Mouse (Mus musculus) Patski (cell line): ENCODE data around the gene Trub1. TPM values are rescaled to one million over a fixed set of nuclear protein-coding genes. Genes with fewer than 3 reads are reported as not detected.

ENCODE experiments used
- ATAC-seq: fragments of 100-300 bp; one replicate; pipeline ENCODE4 v1.8.0; 2021
- CTCF ChIA-PET: fragments of 350-600 bp; sonication (Branson Sonifier 250); formaldehyde crosslinking; loops from one replicate; lab custom pipeline; 2022; ENCODE audit warnings: inconsistent platforms; lab: Charles Lee
- POLR2A ChIA-PET: fragments of 350-600 bp; sonication (Branson Sonifier 250); formaldehyde crosslinking; loops from one replicate; lab custom pipeline; 2022; ENCODE audit warnings: antibody characterized with exemption, inconsistent platforms; lab: Charles Lee
- DNase-seq: peaks from one replicate; pipeline ENCODE4 v3.0.0-alpha.2; 2011; ENCODE audit warnings: low read depth, low spot score
- H3K27me3 ChIP-seq: fragments of 371-371 bp; one replicate; pipeline ENCODE4 v1.5.1; 2021
- CTCF ChIP-seq: fragments of 100-300 bp; IDR thresholded peaks from one replicate; pipeline ENCODE4 v1.5.1; 2021
- in situ Hi-C: fragments of 300-500 bp; cut with MboI; formaldehyde crosslinking; loops from 3 replicates; pipeline ENCODE4 v1.11.1; 2018; ENCODE audit warnings: low pct_unique_long_range_greater_than_20kb, mixed read lengths
- polyA plus RNA-seq: library from polyadenylated mRNA; unstranded; gene quantifications from one replicate; pipeline ENCODE4 v1.2.3, GENCODE M21; 2021

Trub1 gene
- polyA plus RNA-seq, 1 experiment from 2014 or later: 13.3 TPM

- ATAC-seq: no peak
- ChIA-PET POLR2A (no interaction called here), CTCF (no interaction called here)
- DNase-seq: no peak
- TF ChIP-seq CTCF: no peak
- no peaks in the 10 kb centered on the region for H3K27me3 ChIP-seq
- in situ Hi-C loops: no loop called here
These were observed 34.4 kb downstream of the Trub1 start for GRCm38 (mm10) chr19:57487051-57487658.

DNA sequence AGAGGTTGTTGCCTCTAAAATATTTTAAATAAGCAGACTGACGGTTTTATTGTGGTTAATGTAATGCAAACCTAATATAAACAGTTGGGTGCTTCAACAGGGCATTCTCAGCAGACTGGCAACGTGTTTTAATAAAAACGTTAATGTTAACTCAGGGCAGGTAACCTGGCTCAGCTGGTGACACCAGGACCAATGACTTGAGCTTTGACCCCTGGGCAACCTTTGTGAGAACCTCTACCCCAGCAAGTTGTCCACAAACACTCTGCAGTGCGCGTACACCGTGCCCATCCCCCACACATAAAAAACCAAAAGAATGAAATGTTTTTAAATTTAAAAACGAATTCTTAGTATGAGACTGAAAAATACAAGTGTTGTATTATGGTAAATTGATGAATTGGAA lies 36.8 kb downstream of the Trub1 start:
- POLR2A ChIA-PET: no interaction called here
- in situ Hi-C loops: no loop called here

GRCm38 (mm10) chr19:57491030-57491429 lies 38.3 kb downstream of the Trub1 start:
- CTCF ChIA-PET: no interaction called here
- TF ChIP-seq CTCF: no peak
- H3K27me3 ChIP-seq: no peaks in the 10 kb centered on the region
- in situ Hi-C loops: no loop called here
- POLR2A ChIA-PET: no interaction called here
- no peak for DNase-seq
- ATAC-seq: no peak

More for the DNA sequence above, 36.8 kb downstream of the Trub1 start:
- no peak for ATAC-seq
- DNase-seq: no peak
- H3K27me3 ChIP-seq: no peaks in the 10 kb centered on the region
- CTCF ChIA-PET: no interaction called here
- no peak for TF ChIP-seq CTCF

- in situ Hi-C loops: no loop called here
- ChIA-PET POLR2A (no interaction called here), CTCF (interaction anchor here (1.7 kb wide), 1 partner anchor 9 kb away, joined by 4 read pairs; no protein-coding TSS in a partner anchor)
- DNase-seq (no peak), ATAC-seq (no peak)
- TF ChIP-seq CTCF: no peak
- H3K27me3 ChIP-seq: peaks cover 4% of the 10 kb centered on the region
These were observed 41.3 kb downstream of the Trub1 start for GRCm38 (mm10) chr19:57494020-57494419.

DNA sequence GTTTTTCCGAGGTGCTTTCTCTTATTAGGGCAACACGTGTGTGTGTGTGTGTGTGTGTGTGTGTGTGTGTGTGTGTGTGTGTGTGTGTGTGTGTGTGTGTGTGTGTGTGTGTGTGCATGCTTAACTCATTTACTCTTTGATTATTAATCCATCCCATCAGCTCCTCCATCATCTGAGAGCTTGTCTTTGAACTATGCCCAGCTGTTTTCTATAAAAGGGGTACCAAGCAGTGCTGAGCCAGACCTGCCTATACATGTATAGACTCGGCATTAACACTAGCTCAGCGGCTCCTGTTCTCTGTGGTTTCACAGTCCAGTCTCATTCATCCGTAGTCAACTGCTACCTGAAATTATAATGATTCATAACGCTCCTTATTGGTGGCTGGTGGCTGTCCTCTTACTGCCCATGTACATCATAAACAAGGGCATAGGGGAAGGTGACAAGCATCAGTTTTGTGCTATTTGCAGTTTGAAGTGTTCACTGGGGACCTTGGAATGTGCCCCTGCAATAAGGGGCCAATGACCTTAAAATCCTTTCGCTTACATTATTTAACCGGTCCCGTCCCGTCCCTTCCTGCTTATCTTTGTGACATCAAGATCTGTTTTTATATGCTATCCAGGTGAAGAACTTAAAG lies 45.5 kb downstream of the Trub1 start:
- no peak for TF ChIP-seq CTCF
- peaks cover 13% of the 10 kb centered on the region for H3K27me3 ChIP-seq
- in situ Hi-C loops: no loop called here
- ChIA-PET POLR2A (no interaction called here), CTCF (no interaction called here)
- DNase-seq (no peak), ATAC-seq (no peak)

DNA sequence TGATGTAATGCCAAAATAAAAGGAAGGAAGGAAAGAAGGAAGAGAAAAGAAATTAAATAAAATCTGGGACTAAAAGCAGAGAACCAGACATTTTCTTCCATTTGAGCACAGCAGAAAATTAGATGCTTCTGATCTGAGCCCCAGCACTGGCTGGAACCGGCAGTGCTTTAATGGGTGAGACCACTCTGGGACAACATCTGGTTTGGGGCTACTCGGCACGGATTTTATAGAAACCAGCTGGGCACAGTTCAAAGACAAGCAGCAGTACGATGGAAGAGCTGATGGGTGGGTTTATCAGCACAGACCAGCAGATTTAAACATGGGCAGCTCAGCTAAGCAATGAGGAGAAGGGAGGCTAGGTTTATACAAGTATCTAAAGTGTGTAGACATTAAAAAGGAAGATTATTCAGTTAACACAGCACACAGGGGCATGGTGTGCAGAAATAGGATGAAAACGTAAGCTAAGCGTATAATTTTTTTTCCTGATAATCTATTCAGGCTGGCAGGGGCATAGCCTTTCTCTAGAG lies 46.2 kb downstream of the Trub1 start:
- in situ Hi-C loops: no loop called here
- DNase-seq (no peak), ATAC-seq (no peak)
- ChIA-PET CTCF (no interaction called here), POLR2A (interaction anchor here (0.5 kb wide), 1 partner anchor 10 kb away, joined by 3 read pairs; no protein-coding TSS in a partner anchor)
- peaks cover 15% of the 10 kb centered on the region for H3K27me3 ChIP-seq
- no peak for TF ChIP-seq CTCF

- no peak for ATAC-seq
- ChIA-PET CTCF (no interaction called here), POLR2A (no interaction called here)
- TF ChIP-seq CTCF: no peak
- in situ Hi-C loops: no loop called here
- DNase-seq: no peak
- H3K27me3 ChIP-seq: peaks cover 15% of the 10 kb centered on the region
These were observed 47.5 kb downstream of the Trub1 start for GRCm38 (mm10) chr19:57500254-57500653.

DNA sequence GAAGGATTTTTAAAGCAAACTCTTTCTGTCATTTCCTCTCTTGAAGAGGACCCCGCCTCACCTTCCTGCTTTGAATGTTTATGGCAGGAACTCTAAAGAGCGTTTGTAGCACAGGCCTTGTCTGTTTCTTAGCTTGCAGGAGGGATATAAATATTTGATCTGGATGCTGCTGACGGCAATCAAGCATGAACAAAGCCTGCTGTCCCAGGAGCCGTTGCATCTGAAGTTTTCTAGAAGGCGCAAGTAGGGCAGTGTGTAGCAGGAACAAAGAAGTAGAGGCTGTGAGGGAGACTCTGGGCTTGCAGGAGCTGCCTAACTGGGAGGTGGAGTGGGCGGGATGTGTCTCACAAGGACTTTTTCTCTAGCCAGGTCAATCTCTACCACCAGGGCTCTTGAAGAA lies 50.4 kb downstream of the Trub1 start:
- ATAC-seq: no peak
- in situ Hi-C loops: no loop called here

DNA sequence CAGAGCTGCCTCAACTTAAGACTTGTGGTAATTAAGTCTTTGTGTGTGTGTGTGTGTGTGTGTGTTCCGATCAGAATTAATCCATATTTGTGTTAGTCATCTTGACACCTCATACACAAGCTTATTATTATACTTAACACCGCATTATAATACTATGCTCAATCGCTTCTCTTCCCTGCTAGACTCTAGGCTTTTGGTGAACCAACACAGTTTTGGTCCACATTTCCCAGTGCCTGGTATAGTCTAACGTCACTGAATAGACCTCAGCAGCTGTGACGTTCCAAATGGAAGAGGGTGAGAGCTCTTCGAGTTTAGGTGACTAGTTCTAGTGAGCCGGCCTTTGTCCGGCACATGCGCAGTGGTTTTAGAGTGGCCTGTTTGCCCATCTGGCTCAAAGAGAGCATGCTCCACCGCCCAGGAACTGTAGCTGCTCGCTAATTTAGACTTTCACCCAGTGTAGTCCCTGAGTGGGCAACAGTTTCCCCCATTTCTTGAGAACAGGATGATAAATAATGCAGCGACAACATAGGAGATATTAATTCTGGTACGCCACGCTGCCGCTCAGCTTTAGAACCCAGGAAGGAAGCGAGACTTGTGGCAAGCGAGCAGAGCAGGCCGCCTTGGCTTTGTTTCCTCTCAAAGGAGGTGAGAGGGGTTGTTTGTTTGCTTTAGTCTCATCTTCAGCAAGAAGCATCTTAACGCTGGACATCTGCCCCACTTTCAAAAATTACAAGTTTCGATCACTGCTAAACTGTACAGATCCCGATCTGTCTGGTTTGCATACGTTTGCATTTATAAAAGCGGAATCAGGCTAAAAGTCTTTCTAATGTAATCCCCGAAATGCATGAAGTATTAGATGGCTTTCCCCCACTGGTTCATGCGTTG lies 52.6 kb downstream of the Trub1 start:
- POLR2A ChIA-PET: no interaction called here
- in situ Hi-C loops: no loop called here

More for the DNA sequence above, 50.4 kb downstream of the Trub1 start:
- H3K27me3 ChIP-seq: peaks cover 11% of the 10 kb centered on the region
- ChIA-PET POLR2A (no interaction called here), CTCF (no interaction called here)
- TF ChIP-seq CTCF: no peak
- DNase-seq: no peak

DNA sequence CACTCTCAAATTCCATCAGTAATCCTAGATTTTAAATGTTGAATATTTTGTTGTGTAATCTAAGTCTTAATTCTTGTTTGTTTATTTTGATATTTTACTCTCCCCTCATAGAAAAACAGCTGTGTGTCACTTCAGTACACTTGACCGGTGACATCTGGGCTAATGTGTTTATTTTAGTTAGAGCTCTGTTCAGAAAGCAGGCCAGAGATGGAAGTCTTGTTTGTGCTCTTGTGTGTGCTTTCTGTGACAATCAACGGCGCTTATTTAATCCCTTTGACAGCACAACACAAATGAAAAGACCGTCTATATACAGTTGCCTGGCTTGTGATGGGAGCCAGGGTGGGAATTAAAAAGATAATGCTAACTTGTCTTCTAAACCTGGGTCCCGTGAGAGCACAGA lies 53.9 kb downstream of the Trub1 start:
- DNase-seq (no peak), ATAC-seq (no peak)
- TF ChIP-seq CTCF: no peak
- in situ Hi-C loops: no loop called here
- ChIA-PET CTCF (no interaction called here), POLR2A (interaction anchor here (0.9 kb wide), 1 partner anchor 105 kb away, joined by 3 read pairs; the partner anchor contains the start of gene Atrnl1)
- peaks cover 3% of the 10 kb centered on the region for H3K27me3 ChIP-seq

More for the DNA sequence above, 52.6 kb downstream of the Trub1 start:
- no peak for TF ChIP-seq CTCF
- peaks cover 7% of the 10 kb centered on the region for H3K27me3 ChIP-seq
- CTCF ChIA-PET: interaction anchor here (1.2 kb wide), 1 partner anchor 21 kb away, joined by 4 read pairs; no protein-coding TSS in a partner anchor
- no peak for ATAC-seq
- no peak for DNase-seq
